Mouse (Mus musculus): ENCODE measurements at regions not wholly inside any gene's neighbourhood (a gene's known extent, or its start where the extent isn't known, plus 50 kb on each side); places are given as distances from the start of the nearest gene placed in this dataset.
A peak's percentile ranks its signal among the peaks of the same experiment; 100 is the strongest.

DNA sequence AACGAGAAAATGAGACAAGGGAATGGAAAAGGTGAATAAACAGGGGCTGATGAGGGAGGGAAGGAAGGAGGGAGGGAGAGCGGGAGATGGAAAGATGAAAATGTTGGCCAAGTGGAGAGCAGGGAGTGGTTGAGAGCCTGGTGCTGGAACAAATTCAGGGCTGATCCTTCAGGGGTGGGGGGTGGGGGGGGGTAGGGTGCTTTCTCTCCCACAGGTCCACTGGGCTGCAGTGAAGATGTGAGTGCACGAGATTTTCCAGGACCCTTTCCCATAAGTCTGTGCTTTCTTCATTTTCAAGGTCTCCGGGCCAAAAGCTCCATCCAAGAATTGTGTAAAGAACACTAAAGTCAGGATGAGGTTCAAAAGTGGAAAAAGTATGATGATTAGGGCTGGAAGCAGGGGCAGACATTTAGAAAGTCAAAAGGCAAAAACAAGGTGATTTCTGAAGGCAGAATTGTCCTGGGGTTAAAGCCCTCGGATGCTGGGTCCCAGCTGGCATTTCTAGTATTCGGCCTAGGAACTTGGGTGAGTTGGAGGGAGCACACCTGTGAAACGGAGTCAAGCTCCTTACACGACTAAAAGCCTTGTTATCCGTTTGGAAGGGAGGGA, 74.5 kb upstream of the Boc start:
- no peaks in the 10 kb centered on the region for H3K27me3 ChIP-seq (ENCODE audit: control insufficient read depth, insufficient read depth, low read length)
- no peak for DNase-seq
- H3K4me1 ChIP-seq (ENCODE audit: control insufficient read depth, insufficient read depth, low read length) = peaks cover 11% of the 10 kb centered on the region
- no peak overlapping the region for H3K4me3 ChIP-seq (replicated peaks; ENCODE audit: low read depth, low read length)
- no peaks in the 10 kb centered on the region for H3K36me3 ChIP-seq (ENCODE audit: control insufficient read depth, insufficient read depth, low read length)
- H3K4me2 ChIP-seq (ENCODE audit: low read length) = no peak overlapping the region
- H3K27ac ChIP-seq (replicated peaks; ENCODE audit: low read depth, low read length) = peak overlapping the region; percentile 27; the same call in 1 of the 2 replicates
- ATAC-seq (ENCODE audit: low FRiP score, low TSS enrichment) = no peak
- 56% methylated on average over 9 of the region's 9 CpGs for WGBS
- H3K9me3 ChIP-seq (ENCODE audit: control insufficient read depth, low read length) = no peaks in the 10 kb centered on the region
- H3K9ac ChIP-seq (replicated peaks; ENCODE audit: low read length) = no peak overlapping the region

DNA sequence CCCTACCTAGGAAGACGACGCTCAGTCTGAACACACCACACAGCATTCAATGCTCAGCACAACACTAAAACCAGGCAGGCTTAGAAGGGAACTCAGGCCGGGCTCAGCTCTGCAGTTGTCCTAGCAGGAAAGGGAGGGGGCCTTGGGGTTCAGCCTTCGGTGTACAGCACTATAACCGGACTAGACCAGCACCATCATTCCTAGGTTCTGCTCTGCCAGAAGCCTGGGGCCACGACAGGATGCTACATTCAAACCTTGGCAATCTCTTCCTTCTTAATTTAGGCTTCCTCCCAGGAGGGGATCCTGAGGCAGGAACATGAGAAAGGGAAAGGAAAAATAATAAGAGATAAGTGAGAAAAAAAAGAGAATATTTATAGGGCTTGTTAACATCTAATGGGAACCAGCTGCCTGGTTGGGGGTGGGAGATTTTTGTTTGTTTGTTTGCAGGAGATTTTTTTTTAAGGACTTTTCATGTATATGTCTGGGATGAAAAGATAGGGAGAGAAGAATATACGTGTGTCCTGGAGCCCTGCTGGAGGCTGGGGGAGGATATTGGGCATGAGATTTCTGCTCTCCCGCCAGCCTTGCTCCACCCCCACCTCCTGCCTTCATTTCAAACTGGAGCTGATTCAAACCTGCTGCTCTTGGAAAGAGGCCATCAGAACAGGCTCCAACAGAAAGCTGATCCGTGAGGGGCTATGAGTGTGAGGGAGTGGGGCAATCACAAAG, 73.8 kb upstream of the Boc start:
- Histone ChIP-seq H3K9me3 (ENCODE audit: control insufficient read depth, low read length) (no peaks in the 10 kb centered on the region), H3K4me1 (ENCODE audit: control insufficient read depth, insufficient read depth, low read length) (peaks cover 11% of the 10 kb centered on the region), H3K9ac (replicated peaks; ENCODE audit: low read length) (no peak overlapping the region), H3K4me2 (ENCODE audit: low read length) (no peak overlapping the region), H3K27me3 (ENCODE audit: control insufficient read depth, insufficient read depth, low read length) (no peaks in the 10 kb centered on the region), H3K27ac (replicated peaks; ENCODE audit: low read depth, low read length) (peak overlapping the region; percentile 37; the same call in 1 of the 2 replicates), H3K36me3 (ENCODE audit: control insufficient read depth, insufficient read depth, low read length) (no peaks in the 10 kb centered on the region), H3K4me3 (replicated peaks; ENCODE audit: low read depth, low read length) (no peak overlapping the region)
- ATAC-seq (ENCODE audit: low FRiP score, low TSS enrichment) (peak; percentile 76), DNase-seq (peak; percentile 74)
- 34% methylated on average over 9 of the region's 9 CpGs for WGBS

DNA sequence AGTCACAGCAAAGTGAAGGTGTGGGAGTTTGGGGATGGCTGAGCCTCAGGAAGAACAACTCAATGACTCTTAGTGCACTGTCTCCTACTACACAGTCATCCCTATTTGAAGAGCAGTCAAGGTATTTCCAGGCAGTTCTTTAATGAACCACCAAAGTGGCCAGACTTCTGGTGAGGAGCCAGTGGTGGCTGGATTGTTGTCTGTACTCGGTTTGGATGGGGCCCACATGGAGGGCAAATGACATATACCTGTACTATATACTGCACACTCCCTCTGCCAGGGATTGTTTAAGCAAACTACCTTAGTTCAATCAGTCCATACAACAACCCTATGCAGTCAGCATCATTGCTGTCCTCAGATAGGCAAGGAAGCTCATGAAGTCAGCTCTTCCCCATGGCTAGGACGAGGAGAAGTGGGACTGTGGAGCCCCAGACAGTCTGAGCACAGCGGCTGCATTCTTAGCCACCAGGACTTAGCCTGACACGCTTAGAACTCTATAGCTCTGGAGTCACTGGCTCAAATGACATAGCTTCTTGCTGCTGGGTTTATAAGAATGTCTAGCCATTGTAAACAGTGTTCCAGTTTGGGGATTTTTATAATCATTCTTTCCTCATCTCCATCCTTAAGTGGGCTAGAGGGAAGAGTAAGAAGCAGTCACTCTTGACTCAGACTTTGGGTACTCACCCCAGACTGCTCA, 72.8 kb upstream of the Boc start:
- Histone ChIP-seq H3K9ac (replicated peaks; ENCODE audit: low read length) (no peak overlapping the region), H3K4me1 (ENCODE audit: control insufficient read depth, insufficient read depth, low read length) (peaks cover 11% of the 10 kb centered on the region), H3K9me3 (ENCODE audit: control insufficient read depth, low read length) (no peaks in the 10 kb centered on the region), H3K36me3 (ENCODE audit: control insufficient read depth, insufficient read depth, low read length) (no peaks in the 10 kb centered on the region), H3K4me2 (ENCODE audit: low read length) (no peak overlapping the region), H3K27ac (replicated peaks; ENCODE audit: low read depth, low read length) (no peak overlapping the region), H3K27me3 (ENCODE audit: control insufficient read depth, insufficient read depth, low read length) (no peaks in the 10 kb centered on the region), H3K4me3 (replicated peaks; ENCODE audit: low read depth, low read length) (no peak overlapping the region)
- ATAC-seq (ENCODE audit: low FRiP score, low TSS enrichment) (no peak), DNase-seq (no peak)
- WGBS = 82% methylated on average over 4 of the region's 4 CpGs

DNA sequence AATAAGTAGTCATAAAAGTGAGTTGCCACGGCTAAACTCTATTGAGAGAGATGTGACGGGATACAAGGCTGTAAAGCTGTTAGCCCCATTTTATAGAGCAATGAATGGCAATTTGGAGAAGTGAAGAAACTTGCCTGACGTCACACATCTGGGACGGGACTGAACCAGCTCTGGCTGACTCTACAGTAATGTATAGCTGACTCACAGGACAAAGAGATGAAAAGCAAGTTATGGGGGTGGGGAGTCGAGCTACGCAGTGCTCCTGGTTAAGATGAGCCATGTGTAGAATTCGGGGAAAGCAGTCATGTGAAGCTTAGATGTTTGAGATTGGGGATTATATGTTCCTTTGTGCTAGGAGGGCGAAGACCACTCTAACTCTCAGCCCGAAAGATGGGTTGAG, 72.2 kb upstream of the Boc start:
- DNase-seq (no peak), ATAC-seq (ENCODE audit: low FRiP score, low TSS enrichment) (no peak)
- Histone ChIP-seq H3K9ac (replicated peaks; ENCODE audit: low read length) (no peak overlapping the region), H3K4me3 (replicated peaks; ENCODE audit: low read depth, low read length) (no peak overlapping the region), H3K9me3 (ENCODE audit: control insufficient read depth, low read length) (no peaks in the 10 kb centered on the region), H3K27ac (replicated peaks; ENCODE audit: low read depth, low read length) (no peak overlapping the region), H3K27me3 (ENCODE audit: control insufficient read depth, insufficient read depth, low read length) (no peaks in the 10 kb centered on the region), H3K4me1 (ENCODE audit: control insufficient read depth, insufficient read depth, low read length) (peaks cover 11% of the 10 kb centered on the region), H3K4me2 (ENCODE audit: low read length) (no peak overlapping the region), H3K36me3 (ENCODE audit: control insufficient read depth, insufficient read depth, low read length) (no peaks in the 10 kb centered on the region)
- 85% methylated on average over 9 of the region's 9 CpGs for WGBS

DNA sequence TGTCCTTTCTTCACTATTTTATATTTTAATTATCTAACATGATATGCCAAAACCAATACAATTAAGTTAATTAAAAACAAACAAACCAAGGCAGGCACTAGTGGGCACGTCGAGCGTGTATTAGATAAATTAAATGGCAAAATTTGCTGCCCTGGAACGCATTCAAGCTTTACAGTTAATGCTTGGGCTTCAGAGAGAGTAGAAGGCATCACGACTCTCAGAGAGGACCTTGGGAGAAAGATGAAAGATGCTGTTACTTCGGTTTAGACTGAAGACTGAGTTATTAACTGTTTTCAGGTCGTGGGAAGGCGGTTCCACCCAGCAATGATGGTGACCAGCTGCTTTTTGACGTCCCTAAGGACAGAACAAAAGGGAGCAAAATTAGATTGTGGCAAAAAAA, 71.7 kb upstream of the Boc start:
- H3K27ac ChIP-seq (replicated peaks; ENCODE audit: low read depth, low read length) = no peak overlapping the region
- peaks cover 11% of the 10 kb centered on the region for H3K4me1 ChIP-seq (ENCODE audit: control insufficient read depth, insufficient read depth, low read length)
- ATAC-seq (ENCODE audit: low FRiP score, low TSS enrichment) = no peak
- WGBS = 83% methylated on average over 9 of the region's 9 CpGs
- no peaks in the 10 kb centered on the region for H3K27me3 ChIP-seq (ENCODE audit: control insufficient read depth, insufficient read depth, low read length)
- no peaks in the 10 kb centered on the region for H3K9me3 ChIP-seq (ENCODE audit: control insufficient read depth, low read length)
- H3K9ac ChIP-seq (replicated peaks; ENCODE audit: low read length) = no peak overlapping the region
- H3K4me3 ChIP-seq (replicated peaks; ENCODE audit: low read depth, low read length) = no peak overlapping the region
- DNase-seq = no peak
- H3K4me2 ChIP-seq (ENCODE audit: low read length) = no peak overlapping the region
- no peaks in the 10 kb centered on the region for H3K36me3 ChIP-seq (ENCODE audit: control insufficient read depth, insufficient read depth, low read length)

DNA sequence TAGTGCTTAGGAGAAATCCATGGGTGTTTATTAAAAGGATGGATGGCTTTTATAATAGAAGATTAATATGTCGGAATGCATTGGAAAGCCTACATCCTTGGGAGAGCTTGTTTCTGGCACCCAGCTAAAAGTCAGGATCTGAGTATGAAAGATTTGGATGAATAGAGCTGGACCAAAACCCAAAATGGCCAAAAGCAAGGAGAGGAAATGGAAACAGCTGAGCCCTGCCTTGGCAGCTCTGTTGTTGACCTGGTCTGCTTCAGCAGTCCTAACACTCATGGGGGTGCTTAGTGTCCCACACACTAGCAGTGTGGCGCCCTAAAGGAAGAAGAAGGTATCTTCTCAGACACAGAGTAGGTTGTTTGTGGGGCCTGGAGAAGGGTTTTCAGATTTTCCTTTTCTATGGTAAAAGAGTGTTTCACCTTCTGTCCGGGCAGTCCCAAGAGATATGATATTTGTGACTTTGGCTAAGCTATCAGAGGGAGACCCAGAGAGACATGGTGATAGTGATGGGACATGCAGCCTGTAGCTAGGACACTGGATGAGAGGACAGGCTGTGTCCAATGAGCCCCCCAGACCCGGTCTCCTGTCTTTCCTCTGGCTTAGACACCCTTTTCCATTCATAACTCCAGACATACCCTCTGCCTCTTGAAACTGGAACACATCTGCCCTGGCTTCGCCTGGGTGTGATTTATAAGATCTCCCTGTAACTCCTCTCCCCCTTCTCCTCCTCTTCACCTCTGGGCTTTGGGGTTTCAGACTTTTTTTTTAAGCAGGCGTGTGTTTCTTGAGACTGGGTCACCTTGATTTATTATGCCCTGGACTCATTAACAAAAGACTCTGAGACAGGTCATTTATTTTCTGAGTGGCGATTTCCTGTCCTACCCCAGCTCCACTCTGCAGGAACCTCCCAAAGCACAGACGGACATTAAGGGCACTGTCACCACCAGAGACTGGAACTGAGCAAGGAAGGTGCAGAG, 70.9 kb upstream of the Boc start:
- Histone ChIP-seq H3K4me1 (ENCODE audit: control insufficient read depth, insufficient read depth, low read length) (peaks cover 11% of the 10 kb centered on the region), H3K27ac (replicated peaks; ENCODE audit: low read depth, low read length) (no peak overlapping the region), H3K27me3 (ENCODE audit: control insufficient read depth, insufficient read depth, low read length) (no peaks in the 10 kb centered on the region), H3K9me3 (ENCODE audit: control insufficient read depth, low read length) (no peaks in the 10 kb centered on the region), H3K9ac (replicated peaks; ENCODE audit: low read length) (no peak overlapping the region), H3K4me3 (replicated peaks; ENCODE audit: low read depth, low read length) (no peak overlapping the region), H3K4me2 (ENCODE audit: low read length) (no peak overlapping the region), H3K36me3 (ENCODE audit: control insufficient read depth, insufficient read depth, low read length) (no peaks in the 10 kb centered on the region)
- 83% methylated on average over 8 of the region's 8 CpGs for WGBS
- DNase-seq (no peak), ATAC-seq (ENCODE audit: low FRiP score, low TSS enrichment) (no peak)

DNA sequence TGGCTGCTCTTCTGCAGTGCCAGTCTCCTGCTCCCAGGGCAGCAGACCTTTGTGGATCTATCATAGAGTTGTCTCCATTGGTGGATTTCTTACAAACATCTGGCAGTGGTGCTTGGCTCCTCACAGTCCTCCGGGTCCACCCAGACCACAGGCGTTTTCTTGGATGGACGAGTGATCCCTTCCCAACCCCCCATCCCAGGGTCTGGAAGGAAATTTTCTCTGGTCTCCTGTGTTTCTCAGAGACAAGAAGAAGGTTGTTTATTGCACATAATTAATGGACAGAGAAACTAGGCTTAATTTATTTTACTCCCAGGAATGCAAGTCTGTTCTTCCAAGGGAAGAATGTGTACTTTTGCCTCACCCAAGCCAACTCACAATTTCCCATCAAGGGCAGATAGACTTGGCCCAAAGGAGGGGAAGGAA, 67.2 kb upstream of the Boc start:
- Histone ChIP-seq H3K4me2 (ENCODE audit: low read length) (no peak overlapping the region), H3K36me3 (ENCODE audit: control insufficient read depth, insufficient read depth, low read length) (no peaks in the 10 kb centered on the region), H3K4me1 (ENCODE audit: control insufficient read depth, insufficient read depth, low read length) (no peaks in the 10 kb centered on the region), H3K9ac (replicated peaks; ENCODE audit: low read length) (no peak overlapping the region), H3K27me3 (ENCODE audit: control insufficient read depth, insufficient read depth, low read length) (no peaks in the 10 kb centered on the region), H3K4me3 (replicated peaks; ENCODE audit: low read depth, low read length) (no peak overlapping the region), H3K9me3 (ENCODE audit: control insufficient read depth, low read length) (no peaks in the 10 kb centered on the region), H3K27ac (replicated peaks; ENCODE audit: low read depth, low read length) (no peak overlapping the region)
- 92% methylated on average over 3 of the region's 3 CpGs for WGBS
- ATAC-seq (ENCODE audit: low FRiP score, low TSS enrichment) = no peak
- DNase-seq = no peak

DNA sequence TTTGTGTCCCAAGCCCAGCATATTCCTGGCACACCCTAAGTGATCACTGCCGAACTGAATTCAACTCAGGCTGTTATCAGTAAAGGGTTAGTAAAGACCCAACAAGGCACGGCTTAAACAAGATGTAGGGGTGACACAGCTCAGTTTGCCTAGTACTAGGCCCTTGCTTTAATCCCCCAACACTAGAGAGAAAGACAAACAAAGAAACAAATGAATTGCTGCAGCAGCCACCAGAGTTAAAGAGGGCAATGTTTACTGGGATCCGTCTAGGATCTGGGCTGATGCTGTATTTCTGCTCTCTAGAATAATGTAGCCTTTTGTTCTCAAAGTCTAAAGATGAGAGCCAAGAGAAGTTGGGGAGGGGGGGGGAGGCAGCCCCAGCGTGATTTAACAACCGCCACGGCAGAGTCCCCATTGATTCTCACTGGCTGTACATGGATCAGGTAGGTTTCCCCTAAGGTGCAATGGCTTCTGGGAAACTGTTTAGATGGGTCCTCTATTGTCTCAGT, 66.5 kb upstream of the Boc start:
- ATAC-seq (ENCODE audit: low FRiP score, low TSS enrichment) (no peak), DNase-seq (no peak)
- H3K4me3 ChIP-seq (replicated peaks; ENCODE audit: low read depth, low read length) = no peak overlapping the region

More for the DNA sequence above, 66.5 kb upstream of the Boc start:
- Histone ChIP-seq H3K36me3 (ENCODE audit: control insufficient read depth, insufficient read depth, low read length) (no peaks in the 10 kb centered on the region), H3K27me3 (ENCODE audit: control insufficient read depth, insufficient read depth, low read length) (no peaks in the 10 kb centered on the region), H3K27ac (replicated peaks; ENCODE audit: low read depth, low read length) (no peak overlapping the region), H3K9ac (replicated peaks; ENCODE audit: low read length) (no peak overlapping the region), H3K9me3 (ENCODE audit: control insufficient read depth, low read length) (no peaks in the 10 kb centered on the region), H3K4me2 (ENCODE audit: low read length) (no peak overlapping the region), H3K4me1 (ENCODE audit: control insufficient read depth, insufficient read depth, low read length) (no peaks in the 10 kb centered on the region)
- 56% methylated on average over 6 of the region's 6 CpGs for WGBS

Data from midbrain, embryonic 14.5 days (tissue).